Mouse (Mus musculus): Measurements from ENCODE around the gene Ptgfrn.

DNA sequence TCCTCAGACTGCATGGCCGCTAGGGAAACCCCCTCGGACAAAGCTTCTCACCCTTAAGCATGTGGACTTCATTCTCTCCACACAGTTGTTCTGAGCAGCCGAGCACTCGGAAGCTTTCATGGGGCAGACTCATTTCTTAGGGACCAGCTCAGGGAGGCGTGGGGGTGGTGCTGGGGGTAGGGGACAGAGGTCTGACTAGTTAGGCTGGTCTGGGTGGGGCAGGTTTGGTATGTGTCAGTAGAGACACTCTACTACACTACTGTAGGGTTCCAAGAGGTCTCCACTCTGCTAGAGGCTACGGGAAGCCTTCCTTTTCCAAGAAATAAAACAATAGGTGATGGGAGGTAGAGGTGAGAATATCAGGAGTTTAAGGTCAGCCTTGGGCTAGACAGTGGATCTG is 65.4 kb downstream of the Ptgfrn start:
- TF ChIP-seq POLR2A (IDR thresholded peaks at IDR 0.05; ENCODE audit: insufficient read length, low read depth) (no peak), USF1 (IDR thresholded peaks at IDR 0.05; ENCODE audit: low read depth) (no peak), MAX (IDR thresholded peaks at IDR 0.05; ENCODE audit: low read depth) (no peak), POLR2AphosphoS2 (IDR thresholded peaks at IDR 0.05; ENCODE audit: insufficient read length, low read depth) (no peak), MYOD1 (IDR thresholded peaks at IDR 0.05; ENCODE audit: control insufficient read depth in 1 of 3, insufficient read length in 2 of 3, low read depth in 2 of 3) (no peak), TCF3 (IDR thresholded peaks at IDR 0.05; ENCODE audit: insufficient read length, low read depth) (no peak), CEBPB (IDR thresholded peaks at IDR 0.05; ENCODE audit: insufficient read depth, poor library complexity, severe bottlenecking) (no peak), E2F4 (IDR thresholded peaks at IDR 0.05; ENCODE audit: insufficient read depth) (no peak), SRF (IDR thresholded peaks at IDR 0.05; ENCODE audit: control insufficient read depth, insufficient read length, low read depth) (no peak), TCF12 (IDR thresholded peaks at IDR 0.05; ENCODE audit: insufficient read depth, poor library complexity, severe bottlenecking) (no peak), REST (IDR thresholded peaks at IDR 0.05; ENCODE audit: insufficient read depth, insufficient read length) (no peak), MYOG (IDR thresholded peaks at IDR 0.05; ENCODE audit: control insufficient read depth in 1 of 3, insufficient read depth in 1 of 3, insufficient read length in 2 of 3, low read depth in 2 of 3) (no peak)

Measured in myocyte (in vitro differentiated cells).